Mouse (Mus musculus): ENCODE measurements at regions not wholly inside any gene's neighbourhood (a gene's known extent, or its start where the extent isn't known, plus 50 kb on each side); places are given as distances from the start of the nearest gene placed in this dataset.
A peak's percentile ranks its signal among the peaks of the same experiment; 100 is the strongest.
"Not testable (repeated sequence)": the region's sequence is repeated elsewhere in the genome, so short reads cannot be mapped to it uniquely, and the experiment has no call there.

GRCm38 (mm10) chr1:43305349-43306278 is 108.8 kb upstream of the Fhl2 start:
- DNase-seq (ENCODE audit: low spot score) = peak; percentile 70

GRCm38 (mm10) chr1:43310711-43311695 is 114.2 kb upstream of the Fhl2 start:
- no peak for DNase-seq (ENCODE audit: low spot score)

GRCm38 (mm10) chr1:43316331-43316730 is 119.5 kb upstream of the Fhl2 start:
- DNase-seq (ENCODE audit: low spot score) = not testable (repeated sequence)

- DNase-seq (ENCODE audit: low spot score) = no peak
These were observed 120.5 kb upstream of the Fhl2 start for GRCm38 (mm10) chr1:43317076-43317871.

GRCm38 (mm10) chr1:43333488-43333887 is 110.9 kb upstream of the Nck2 start:
- DNase-seq (ENCODE audit: low spot score) = not testable (repeated sequence)

- peak; percentile 73 for DNase-seq (ENCODE audit: low spot score)
These were observed 107.1 kb upstream of the Nck2 start for GRCm38 (mm10) chr1:43337168-43337784.

- DNase-seq (ENCODE audit: low spot score) = no peak
These were observed 106.1 kb upstream of the Nck2 start for GRCm38 (mm10) chr1:43338096-43338915.

- DNase-seq (ENCODE audit: low spot score) = no peak
These were observed 101.5 kb upstream of the Nck2 start for GRCm38 (mm10) chr1:43342848-43343247.

GRCm38 (mm10) chr1:43343410-43343809 is 101.0 kb upstream of the Nck2 start:
- DNase-seq (ENCODE audit: low spot score) = no peak

GRCm38 (mm10) chr1:43344001-43344400 is 100.4 kb upstream of the Nck2 start:
- no peak for DNase-seq (ENCODE audit: low spot score)

GRCm38 (mm10) chr1:43347152-43347551 is 97.2 kb upstream of the Nck2 start:
- DNase-seq (ENCODE audit: low spot score) = no peak

GRCm38 (mm10) chr1:43349966-43350365 is 94.4 kb upstream of the Nck2 start:
- DNase-seq (ENCODE audit: low spot score) = no peak

GRCm38 (mm10) chr1:43358191-43358590 is 86.2 kb upstream of the Nck2 start:
- DNase-seq (ENCODE audit: low spot score) = no peak

GRCm38 (mm10) chr1:43359662-43360061 is 84.7 kb upstream of the Nck2 start:
- no peak for DNase-seq (ENCODE audit: low spot score)

- no peak for DNase-seq (ENCODE audit: low spot score)
These were observed 84.1 kb upstream of the Nck2 start for GRCm38 (mm10) chr1:43360291-43360690.

- DNase-seq (ENCODE audit: low spot score) = peak; percentile 24
These were observed 83.6 kb upstream of the Nck2 start for GRCm38 (mm10) chr1:43360741-43361140.

GRCm38 (mm10) chr1:43361455-43361863 is 82.9 kb upstream of the Nck2 start:
- DNase-seq (ENCODE audit: low spot score) = peak; percentile 12

- DNase-seq (ENCODE audit: low spot score) = no peak
These were observed 82.2 kb upstream of the Nck2 start for GRCm38 (mm10) chr1:43362136-43362535.

- no peak for DNase-seq (ENCODE audit: low spot score)
These were observed 81.2 kb upstream of the Nck2 start for GRCm38 (mm10) chr1:43363178-43363577.

- no peak for DNase-seq (ENCODE audit: low spot score)
These were observed 77.9 kb upstream of the Nck2 start for GRCm38 (mm10) chr1:43366433-43366832.

Measured in yolk sac, embryonic 10.5 days (tissue).